Mouse (Mus musculus): ENCODE results near the gene Zscan4e. TPM values are rescaled to one million over a fixed set of nuclear protein-coding genes. Genes with fewer than 3 reads are reported as not detected.
"Not testable (repeated sequence)": the region's sequence is repeated elsewhere in the genome, so short reads cannot be mapped to it uniquely, and the experiment has no call there.

The Zscan4e gene
- not detected for total RNA-seq (2021)
- not detected in 2 replicates for polyA plus RNA-seq (2012; rRNA removed)
- long read RNA-seq = 0 reads

DNA sequence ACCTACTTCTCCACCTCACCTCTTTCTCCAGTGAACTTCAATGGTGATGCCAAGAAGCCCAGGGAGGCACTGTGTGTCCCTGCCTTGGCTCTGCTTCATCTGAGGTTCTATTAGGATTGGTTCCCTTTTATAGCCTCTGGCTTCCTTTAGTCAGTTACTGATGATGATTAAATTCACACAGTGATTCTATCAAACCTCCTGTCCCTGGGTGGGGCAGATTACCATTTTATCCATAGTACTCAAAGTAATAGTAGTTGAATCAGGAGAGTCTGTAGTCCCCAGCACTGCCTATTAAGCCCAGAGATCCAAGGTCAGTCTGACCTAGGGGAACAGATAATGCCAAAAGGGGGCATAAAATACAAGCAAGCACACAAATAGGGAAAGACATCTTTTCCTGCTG, at the start of gene Zscan4e:
Gene Zscan4e (minus strand): TSS at position 101 of the 400 bp plus-strand sequence.
- DNase-seq = not testable (repeated sequence)

Small RNA genes lying within 50 kb of the gene (microRNA-seq; reads per million reads assigned to microRNA genes)
- gene Gm23087 (0 reads per million in 2 experiments), gene Gm26248 (0 reads per million in 2 experiments)

Other genes with a start within 250 kb of the Zscan4e start
- not detected for gene Zscan4-ps1, start 241.0 kb downstream of the Zscan4e start, total RNA-seq (2021)
- gene Zscan4-ps1, start 241.0 kb downstream of the Zscan4e start, polyA plus RNA-seq (2012; rRNA removed) = not detected in 2 replicates
- not detected for gene Zscan4d, start 144.5 kb downstream of the Zscan4e start, total RNA-seq (2021)
- gene Zscan4d, start 144.5 kb downstream of the Zscan4e start, polyA plus RNA-seq (2012; rRNA removed) = not detected in 2 replicates
- gene Zscan4f, start 87.2 kb upstream of the Zscan4e start, total RNA-seq (2021) = not detected
- not detected in 2 replicates for gene Zscan4f, start 87.2 kb upstream of the Zscan4e start, polyA plus RNA-seq (2012; rRNA removed)
- gene Zscan4-ps2, start 203.6 kb upstream of the Zscan4e start, total RNA-seq (2021) = not detected
- gene Zscan4-ps2, start 203.6 kb upstream of the Zscan4e start, polyA plus RNA-seq (2012; rRNA removed) = not detected in 2 replicates

Data from adrenal gland, adult 2 months (tissue).